Mouse (Mus musculus) spleen, adult 2 months (tissue): ENCODE results near the gene Epop. TPM values are rescaled to one million over a fixed set of nuclear protein-coding genes. Genes with fewer than 3 reads are reported as not detected.

Experiments used
- DNase-seq, 2 experiments: peaks; one replicate each; pipeline versions ENCODE4 v3.0.0 to v3.0.0-alpha.2; 2012 to 2021; ENCODE audit warnings: low spot score in 2 of 2, low read depth in 1 of 2
- H3K27ac ChIP-seq: fragments of 200-500 bp; 2 replicates; pipeline ENCODE4 v1.5.1; 2012; ENCODE audit warnings: low read length, inconsistent platforms; ENCODE audit not compliant: insufficient read depth
- H3K27me3 ChIP-seq: fragments of 200-500 bp; 2 replicates; pipeline ENCODE4 v1.6.1; 2012; ENCODE audit warnings: mild to moderate bottlenecking, moderate library complexity, low read length, inconsistent platforms; ENCODE audit not compliant: control insufficient read depth, insufficient read depth
- H3K36me3 ChIP-seq: fragments of 200-500 bp; 2 replicates; pipeline ENCODE4 v1.6.1; 2012; ENCODE audit warnings: mild to moderate bottlenecking, low read length, inconsistent platforms; ENCODE audit not compliant: control insufficient read depth, insufficient read depth
- H3K4me1 ChIP-seq: fragments of 200-500 bp; 2 replicates; pipeline ENCODE4 v1.6.1; 2011; ENCODE audit warnings: inconsistent platforms; ENCODE audit not compliant: control insufficient read depth, insufficient read depth, insufficient read length
- H3K4me3 ChIP-seq: fragments of 200-500 bp; 2 replicates; pipeline ENCODE4 v1.5.1; 2011; ENCODE audit warnings: mild to moderate bottlenecking, inconsistent platforms; ENCODE audit not compliant: insufficient read depth, insufficient read length; ENCODE audit errors: extremely low read depth
- CTCF ChIP-seq: fragments of 200-500 bp; IDR thresholded peaks from 2 replicates; pipeline ENCODE4 v1.5.1; 2011; ENCODE audit warnings: mild to moderate bottlenecking, inconsistent platforms; ENCODE audit not compliant: insufficient read depth, insufficient read length, insufficient replicate concordance; ENCODE audit errors: extremely low read depth
- POLR2A ChIP-seq: fragments of 200-500 bp; IDR thresholded peaks from 2 replicates; pipeline ENCODE4 v1.6.1; 2011; ENCODE audit warnings: low read depth, low read length, inconsistent platforms
- WGBS: fragments of 180-500 bp; shearing (Covaris S2); methylation state at CpG from one replicate; pipeline ENCODE4 v1.1.7; 2018; 5-methylcytosine and 5-hydroxymethylcytosine counted together
- polyA plus RNA-seq: library from polyadenylated mRNA; depleted of rRNA; stranded (reverse); fragments of >200 nt; gene quantifications from 2 replicates; pipeline ENCODE4 v1.2.3, GENCODE M21; 2012

Gene Epop
- polyA plus RNA-seq, 1 experiment: 3.9 TPM

GRCm38 (mm10) chr11:97625551-97625950, 4.0 kb downstream of the Epop start:
- H3K36me3 ChIP-seq: no peaks in the 10 kb centered on the region
- 40% methylated on average over 5 of the region's 5 CpGs for WGBS
- no peak overlapping the region for H3K27ac ChIP-seq
- DNase-seq: no peak
- TF ChIP-seq POLR2A (no peak), CTCF (no peak)
- H3K27me3 ChIP-seq: peaks cover 20% of the 10 kb centered on the region
- H3K4me1 ChIP-seq: peaks cover 15% of the 10 kb centered on the region
- no peak overlapping the region for H3K4me3 ChIP-seq

DNA sequence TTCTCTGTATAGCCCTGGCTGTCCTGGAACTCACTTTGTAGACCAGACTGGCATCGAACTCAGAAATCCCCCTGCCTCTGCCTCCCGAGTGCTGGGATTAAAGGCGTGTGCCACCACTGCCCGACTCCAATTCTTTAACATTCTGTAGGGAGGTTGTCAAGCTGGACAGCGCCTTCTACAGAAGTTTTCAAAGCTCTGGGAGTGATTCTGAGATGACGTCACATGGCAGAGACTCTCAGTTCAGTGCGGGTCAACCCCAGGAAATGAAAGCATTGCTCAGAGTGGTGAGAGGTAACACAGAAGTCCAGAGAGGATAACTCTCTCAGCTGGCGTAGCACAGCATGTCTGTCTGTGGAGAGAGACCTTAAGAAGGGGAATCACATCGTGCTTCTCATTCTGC, 6.3 kb downstream of the Epop start:
- H3K27me3 ChIP-seq: peaks cover 3% of the 10 kb centered on the region
- H3K27ac ChIP-seq: no peak overlapping the region
- H3K4me1 ChIP-seq: peaks cover 2% of the 10 kb centered on the region; the same call in 1 of the 2 replicates
- no peak for TF ChIP-seq CTCF
- TF ChIP-seq POLR2A: no peak
- 45% methylated on average over 9 of the region's 9 CpGs for WGBS
- DNase-seq: no peak
- H3K36me3 ChIP-seq: no peaks in the 10 kb centered on the region
- no peak overlapping the region for H3K4me3 ChIP-seq

- no peaks in the 10 kb centered on the region for H3K27me3 ChIP-seq
- H3K4me3 ChIP-seq: no peak overlapping the region
- H3K4me1 ChIP-seq: no peaks in the 10 kb centered on the region
- DNase-seq: peak; percentile 31 to 58
- H3K36me3 ChIP-seq: no peaks in the 10 kb centered on the region
- TF ChIP-seq CTCF (peak; percentile 85; the same call in 1 of the 2 replicates), POLR2A (no peak)
- 6% methylated on average over 6 of the region's 6 CpGs for WGBS
- no peak overlapping the region for H3K27ac ChIP-seq
These were observed 7.1 kb downstream of the Epop start for GRCm38 (mm10) chr11:97622440-97622839.

GRCm38 (mm10) chr11:97619391-97619795, 10.1 kb downstream of the Epop start:
- 53% methylated on average over 5 of the region's 5 CpGs for WGBS

DNA sequence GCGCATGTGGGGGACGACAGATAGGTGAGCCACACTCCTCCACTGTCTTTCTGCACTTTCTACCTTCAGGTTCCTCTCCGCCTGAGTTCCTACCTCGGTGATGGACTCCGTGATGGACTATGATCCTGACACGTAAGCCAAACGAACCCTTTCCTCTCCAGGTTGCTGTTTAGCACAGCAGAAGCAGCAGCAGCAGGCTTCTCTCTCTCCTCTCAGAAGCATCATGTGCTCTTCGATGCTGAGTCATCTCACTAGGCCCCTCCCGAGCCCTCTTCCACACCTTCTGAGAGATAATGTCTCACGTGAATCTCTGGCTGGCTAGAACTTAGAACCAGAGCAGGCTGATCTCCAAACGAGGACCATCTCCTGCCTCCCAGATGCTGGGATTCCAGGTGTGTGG, 11.1 kb downstream of the Epop start:
- no peak overlapping the region for H3K4me3 ChIP-seq
- no peaks in the 10 kb centered on the region for H3K4me1 ChIP-seq
- no peaks in the 10 kb centered on the region for H3K36me3 ChIP-seq
- H3K27ac ChIP-seq: no peak overlapping the region
- DNase-seq: no peak
- no peaks in the 10 kb centered on the region for H3K27me3 ChIP-seq
- WGBS: 75% methylated on average over 11 of the region's 11 CpGs
- TF ChIP-seq CTCF: no peak
- TF ChIP-seq POLR2A: no peak

More at GRCm38 (mm10) chr11:97619391-97619795, 10.1 kb downstream of the Epop start:
- no peaks in the 10 kb centered on the region for H3K36me3 ChIP-seq
- H3K27me3 ChIP-seq: no peaks in the 10 kb centered on the region
- no peak for DNase-seq
- H3K4me3 ChIP-seq: no peak overlapping the region
- TF ChIP-seq POLR2A (no peak), CTCF (no peak)
- H3K27ac ChIP-seq: no peak overlapping the region
- H3K4me1 ChIP-seq: no peaks in the 10 kb centered on the region

- no peak for DNase-seq
- TF ChIP-seq CTCF (no peak), POLR2A (no peak)
- Histone ChIP-seq H3K27me3 (no peaks in the 10 kb centered on the region), H3K27ac (no peak overlapping the region), H3K4me1 (no peaks in the 10 kb centered on the region), H3K36me3 (no peaks in the 10 kb centered on the region), H3K4me3 (no peak overlapping the region)
- 90% methylated on average over 4 of the region's 4 CpGs for WGBS
These were observed 14.2 kb downstream of the Epop start for GRCm38 (mm10) chr11:97615276-97615675.

- H3K4me1 ChIP-seq: no peaks in the 10 kb centered on the region
- DNase-seq: no peak
- no peak overlapping the region for H3K4me3 ChIP-seq
- no peak overlapping the region for H3K27ac ChIP-seq
- 37% methylated on average over 8 of the region's 8 CpGs for WGBS
- TF ChIP-seq CTCF (no peak), POLR2A (no peak)
- no peaks in the 10 kb centered on the region for H3K36me3 ChIP-seq
- H3K27me3 ChIP-seq: no peaks in the 10 kb centered on the region
These were observed 18.4 kb downstream of the Epop start for GRCm38 (mm10) chr11:97611076-97611475.
